Mouse (Mus musculus) lung, postnatal 0 days (tissue): ENCODE measurements at regions not wholly inside any gene's neighbourhood (a gene's known extent, or its start where the extent isn't known, plus 50 kb on each side); places are given as distances from the start of the nearest gene placed in this dataset.

Source experiments
- CTCF ChIP-seq: IDR thresholded peaks from 2 replicates; pipeline ENCODE4 v1.5.1; 2016; ENCODE audit warnings: antibody characterized with exemption, mild to moderate bottlenecking
- EP300 ChIP-seq: IDR thresholded peaks from 2 replicates; pipeline ENCODE4 v1.6.1; 2016; ENCODE audit warnings: antibody characterized with exemption, mild to moderate bottlenecking, control low read depth

DNA sequence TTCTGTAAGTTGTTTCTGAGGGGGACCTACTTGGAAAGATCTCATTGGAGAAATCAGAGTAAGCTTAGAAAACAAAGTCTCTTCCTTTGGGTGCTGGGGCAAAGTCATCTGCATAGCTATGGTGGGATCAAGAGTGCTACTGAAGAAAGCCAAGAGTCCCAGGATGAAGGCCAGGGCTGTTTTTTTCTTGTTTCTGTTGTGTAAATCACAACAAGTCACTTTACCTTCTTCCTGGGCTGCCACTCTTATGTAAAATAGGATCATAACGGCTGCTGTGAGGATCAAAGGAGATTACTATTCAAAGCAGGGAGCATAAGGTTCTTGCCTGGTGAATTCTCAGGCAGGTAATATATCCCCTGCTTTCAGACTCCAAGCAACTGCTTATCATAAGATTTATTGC, 880.4 kb upstream of the 2610301B20Rik start:
- TF ChIP-seq EP300 (no peak), CTCF (no peak)
